In genomic region chr5:36748536-36749061, GRCm38 (mm10) we compare ENCODE assay signal across 8 mouse cellular contexts. TPM values are rescaled to one million over a fixed set of nuclear protein-coding genes. Genes with fewer than 3 reads are reported as not detected.
DNase-seq lines count a peak whose midpoint lies in the region; ATAC-seq and TF ChIP-seq lines count a peak whose summit lies in the region.

Gene Bloc1s4, minus strand, starts transcription at chr5:36748650.

- no peak for TF ChIP-seq CTCF in layer of hippocampus, adult 2 months (conservative IDR thresholded peaks at IDR 0.05)
- TF ChIP-seq CTCF in lung, embryonic 14.5 days (IDR thresholded peaks at IDR 0.05; ENCODE audit: low read depth), result no peak
- TF ChIP-seq CTCF in olfactory bulb, adult 2 months (IDR thresholded peaks at IDR 0.05; ENCODE audit: insufficient read depth, low read depth, low read length), result no peak
- no peak for TF ChIP-seq CTCF in thymus, adult 2 months (IDR thresholded peaks at IDR 0.05; ENCODE audit: borderline replicate concordance, control insufficient read depth, extremely low read depth, insufficient read depth, low read length, poor library complexity)

- ATAC-seq in forebrain, embryonic 16.5 days, result peak; percentile 99
- peak; percentile 96 for ATAC-seq in lung, embryonic 14.5 days (ENCODE audit: insufficient read depth)

- peak; percentile 87 for DNase-seq in ES-E14 (ENCODE audit: low read depth, low spot score)
- peak; percentile 89 for DNase-seq in cerebellum, adult 11-12 months
- peak; percentile 91 to 95 for DNase-seq in heart, postnatal 36 days
- DNase-seq in layer of hippocampus, adult 2 months (ENCODE audit: low spot score in 2 of 2), result peak; percentile 94 to 95
- peak; percentile 97 for DNase-seq in lung, embryonic 14.5 days
- DNase-seq in thymus, adult 2 months, result peak; percentile 84

- H3K9ac ChIP-seq in ES-E14 (ENCODE audit: insufficient read depth, low read depth, low read length, poor library complexity, severe bottlenecking), result peak within 1 kb of the TSS; percentile 89
- H3K9ac ChIP-seq in forebrain, embryonic 16.5 days (replicated peaks; ENCODE audit: low read depth, low read length), result peak within 1 kb of the TSS; percentile 87
- H3K9ac ChIP-seq in lung, embryonic 14.5 days, result peak within 1 kb of the TSS; percentile 82

- in situ Hi-C loops in ES-E14 (cut with MboI; ENCODE audit: low sequenced_read_pairs in 2 of 2, unreplicated experiment in 2 of 2), result loop anchor here (10.0 kb wide), 1 partner anchor 284 kb away; the partner anchor contains the start of gene Grpel1 (in 2 of the 2)

- no peaks in the 10 kb centered on the region for H3K9me3 ChIP-seq in ES-E14 (ENCODE audit: control insufficient read depth, insufficient read depth, low read depth, low read length)
- no peaks in the 10 kb centered on the region for H3K9me3 ChIP-seq in forebrain, embryonic 16.5 days (ENCODE audit: control insufficient read depth, low read length)
- H3K9me3 ChIP-seq in lung, embryonic 14.5 days (ENCODE audit: low read depth, low read length), result no peaks in the 10 kb centered on the region

- no peaks in the 10 kb centered on the region for H3K36me3 ChIP-seq in ES-E14 (ENCODE audit: control insufficient read depth, insufficient read depth, low read length, poor library complexity, severe bottlenecking)
- no peaks in the 10 kb centered on the region for H3K36me3 ChIP-seq in forebrain, embryonic 16.5 days (ENCODE audit: control insufficient read depth, insufficient read depth)
- no peaks in the 10 kb centered on the region for H3K36me3 ChIP-seq in lung, embryonic 14.5 days (ENCODE audit: insufficient read depth)
- no peaks in the 10 kb centered on the region for H3K36me3 ChIP-seq in thymus, adult 2 months (ENCODE audit: control insufficient read depth, insufficient read depth, low read length)

- no peak within 1 kb of the TSS for H3K27ac ChIP-seq in ES-E14 (ENCODE audit: insufficient read depth, low read depth, low read length, poor library complexity, severe bottlenecking)
- peak within 1 kb of the TSS; percentile 65 for H3K27ac ChIP-seq in forebrain, embryonic 16.5 days (ENCODE audit: low read length)
- H3K27ac ChIP-seq in layer of hippocampus, adult 2 months, result peak within 1 kb of the TSS; percentile 83
- no peak within 1 kb of the TSS for H3K27ac ChIP-seq in lung, embryonic 14.5 days (ENCODE audit: low read depth)
- no peak within 1 kb of the TSS for H3K27ac ChIP-seq in olfactory bulb, adult 2 months (ENCODE audit: insufficient read depth, low read depth, low read length)
- no peak within 1 kb of the TSS for H3K27ac ChIP-seq in thymus, adult 2 months (ENCODE audit: control insufficient read depth, insufficient read depth, low read length)

- peaks cover 0 to 5% of the 10 kb centered on the region in 2 experiments; a peak in 1 of 4 replicates for H3K4me1 ChIP-seq in ES-E14 (ENCODE audit: control insufficient read depth in 2 of 2, insufficient read depth in 2 of 2, low read length in 2 of 2, poor library complexity in 1 of 2)
- H3K4me1 ChIP-seq in forebrain, embryonic 16.5 days (replicated peaks; ENCODE audit: control insufficient read depth, insufficient read depth, low read length), result peaks cover 19% of the 10 kb centered on the region
- peaks cover 7% of the 10 kb centered on the region; the same call in 1 of the 2 replicates for H3K4me1 ChIP-seq in lung, embryonic 14.5 days (ENCODE audit: insufficient read depth)
- peaks cover 2% of the 10 kb centered on the region; the same call in 1 of the 2 replicates for H3K4me1 ChIP-seq in olfactory bulb, adult 2 months (ENCODE audit: control insufficient read depth, insufficient read depth, low read length)
- peaks cover 10% of the 10 kb centered on the region for H3K4me1 ChIP-seq in thymus, adult 2 months (replicated peaks; ENCODE audit: control insufficient read depth, insufficient read depth, low read length)

- TF ChIP-seq POLR2A in olfactory bulb, adult 2 months (IDR thresholded peaks at IDR 0.05; ENCODE audit: insufficient read depth, low read depth, low read length), result peak; percentile 75
- TF ChIP-seq POLR2A in thymus, adult 2 months (IDR thresholded peaks at IDR 0.05; ENCODE audit: control insufficient read depth, extremely low read depth, insufficient read depth, low read length, poor library complexity), result 0 out of 2 replicates have a peak, but pooled peaks have one; percentile 44

- WGBS in forebrain, embryonic 16.5 days, result 3% methylated on average over 31 of the region's 31 CpGs
- WGBS in lung, embryonic 14.5 days, result 5% methylated on average over 31 of the region's 31 CpGs
- 2% methylated on average over 31 of the region's 31 CpGs for WGBS in olfactory bulb, adult 2 months
- WGBS in thymus, adult 2 months, result 5% methylated on average over 31 of the region's 31 CpGs

- peak within 1 kb of the TSS; percentile 79 to 92 for H3K4me3 ChIP-seq in ES-E14 (ENCODE audit: insufficient read depth in 1 of 2, low read depth in 1 of 2, low read length in 2 of 2, poor library complexity in 1 of 2, severe bottlenecking in 1 of 2)
- H3K4me3 ChIP-seq in forebrain, embryonic 16.5 days (replicated peaks; ENCODE audit: low read length), result peak within 1 kb of the TSS; percentile 96
- H3K4me3 ChIP-seq in layer of hippocampus, adult 2 months, result peak within 1 kb of the TSS; percentile 92
- peak within 1 kb of the TSS; percentile 93 for H3K4me3 ChIP-seq in lung, embryonic 14.5 days (ENCODE audit: low read depth, low read length)
- H3K4me3 ChIP-seq in olfactory bulb, adult 2 months (ENCODE audit: insufficient read depth, low read depth, low read length), result peak within 1 kb of the TSS; percentile 64
- peak within 1 kb of the TSS; percentile 81 for H3K4me3 ChIP-seq in thymus, adult 2 months (ENCODE audit: control insufficient read depth, insufficient read depth, low read length)

- peak within 1 kb of the TSS; percentile 98 for H3K4me2 ChIP-seq in forebrain, embryonic 16.5 days (ENCODE audit: low read length)
- peak within 1 kb of the TSS; percentile 94 for H3K4me2 ChIP-seq in lung, embryonic 14.5 days

- intact Hi-C loops in heart, postnatal 36 days (cut with DNase I), result loop anchor here (10.0 kb wide), 1 partner anchor 164 kb away; no protein-coding TSS in a partner anchor

- 0 out of 2 replicates have a peak, but pooled peaks cover 3% of the 10 kb centered on the region for H3K27me3 ChIP-seq in forebrain, embryonic 16.5 days (replicated peaks; ENCODE audit: control insufficient read depth, insufficient read depth, low read length)
- H3K27me3 ChIP-seq in lung, embryonic 14.5 days (ENCODE audit: insufficient read depth, low read length), result no peaks in the 10 kb centered on the region
- no peaks in the 10 kb centered on the region for H3K27me3 ChIP-seq in thymus, adult 2 months (ENCODE audit: control insufficient read depth, insufficient read depth, low read length)

TF ChIP-seq in ES-E14, 5 proteins besides CTCF, POLR2A, EP300 and RAD21:
- TF ChIP-seq MAFK (IDR thresholded peaks at IDR 0.05; ENCODE audit: insufficient read depth, low read depth, low read length) (no peak), HCFC1 (IDR thresholded peaks at IDR 0.05; ENCODE audit: borderline replicate concordance, insufficient read depth, low read length) (peak; percentile 81)

RNA-seq across cellular contexts. Expression of gene Bloc1s4, which starts in this region (rescaled TPM):
- 18.3 and 19.1 TPM in 2 replicates for total RNA-seq in ES-E14 (2012; rRNA removed)
- polyA plus RNA-seq in forebrain, embryonic 16.5 days (2015; fragmentation: Nextera tagmentation; extraction: Ambion mirVana), result 26.0 and 31.4 TPM in 2 replicates
- total RNA-seq in heart, postnatal 36 days (2021), result 10 to 100 TPM; 10.3 to 14.2 TPM
- 10 to 100 TPM; 22.4 to 26.0 TPM for total RNA-seq in layer of hippocampus, adult 2 months (2021)
- 23.2 and 23.9 TPM in 2 replicates for polyA plus RNA-seq in lung, embryonic 14.5 days (2014; fragmentation: Nextera tagmentation; extraction: Ambion mirVana)
- polyA plus RNA-seq in olfactory bulb, adult 2 months (2012; ENCODE audit: insufficient read depth, insufficient read length, low replicate concordance, missing spikeins), result not detected in 2 replicates
- 30.9 and 37.8 TPM in 2 replicates for polyA plus RNA-seq in thymus, adult 2 months (2012; rRNA removed)

Comparison
In these comparisons a context has a peak if more than half of its experiments do, and no peak if none do; other contexts are left out.
1. RNA of gene Bloc1s4 (polyA plus RNA-seq): 26.0 to 31.4 TPM in forebrain, embryonic 16.5 days, 30.9 to 37.8 TPM in thymus, adult 2 months and 23.2 to 23.9 TPM in lung, embryonic 14.5 days; not detected in olfactory bulb, adult 2 months; every median in the first group is over 10 times any median in the second.
2. H3K27ac ChIP-seq: peak in forebrain, embryonic 16.5 days (single experiment) and layer of hippocampus, adult 2 months (single experiment); none in ES-E14 (single experiment), lung, embryonic 14.5 days (single experiment), olfactory bulb, adult 2 months (single experiment) and thymus, adult 2 months (single experiment).
3. Peak in every context shown above with its lines, with median percentiles within 50 percentile points of each other: DNase-seq, H3K4me3 ChIP-seq and H3K9ac ChIP-seq.